Mouse (Mus musculus) brain, embryonic 14.5 days (tissue): ENCODE results near the gene Tnk2.

Experiments
- CTCF ChIP-seq: fragments of 200-500 bp; IDR thresholded peaks from 2 replicates; pipeline ENCODE4 v1.5.1; 2012; ENCODE audit warnings: inconsistent platforms, mild to moderate bottlenecking, moderate library complexity, borderline replicate concordance; ENCODE audit not compliant: insufficient read depth, insufficient read length; ENCODE audit errors: extremely low read depth
- POLR2A ChIP-seq: fragments of 200-500 bp; IDR thresholded peaks from 2 replicates; pipeline ENCODE4 v1.6.1; 2012; ENCODE audit warnings: mild to moderate bottlenecking, inconsistent platforms, borderline replicate concordance; ENCODE audit not compliant: poor library complexity, insufficient read depth, insufficient read length, severe bottlenecking; ENCODE audit errors: extremely low read depth

GRCm38 (mm10) chr16:32685998-32686397 is 42.3 kb downstream of the Tnk2 start:
- TF ChIP-seq CTCF: no peak
- TF ChIP-seq POLR2A: no peak
